Mouse (Mus musculus) midbrain, embryonic 14.5 days (tissue): Measurements from ENCODE around the gene Olfr1019. TPM values are rescaled to one million over a fixed set of nuclear protein-coding genes. Genes with fewer than 3 reads are reported as not detected.

Source experiments
- ATAC-seq: fragments of 200-750 bp; cut with Nextera tagmentation; 2 replicates; pipeline ENCODE4 v1.8.0; 2017; ENCODE audit warnings: moderate number of reproducible peaks, moderate library complexity; ENCODE audit not compliant: low FRiP score, low TSS enrichment
- DNase-seq: peaks from one replicate; pipeline ENCODE4 v3.0.0-alpha.2; 2015
- H3K27ac ChIP-seq: fragments of 300-500 bp; sonication (generic); replicated peaks from 2 replicates; pipeline ENCODE4 v1.5.1; 2014; ENCODE audit warnings: mild to moderate bottlenecking, low read depth, low read length, moderate library complexity
- H3K27me3 ChIP-seq: fragments of 300-500 bp; sonication (generic); 2 replicates; pipeline ENCODE4 v1.6.1; 2014; ENCODE audit warnings: low read length, control low read depth, mixed read lengths; ENCODE audit not compliant: control insufficient read depth, insufficient read depth
- H3K36me3 ChIP-seq: fragments of 300-500 bp; sonication (generic); 2 replicates; pipeline ENCODE4 v1.6.1; 2014; ENCODE audit warnings: low read length, control low read depth; ENCODE audit not compliant: control insufficient read depth, insufficient read depth
- H3K4me1 ChIP-seq: fragments of 300-500 bp; sonication (generic); 2 replicates; pipeline ENCODE4 v1.6.1; 2014; ENCODE audit warnings: mild to moderate bottlenecking, antibody characterized with exemption, low read length, control low read depth; ENCODE audit not compliant: control insufficient read depth, insufficient read depth
- H3K4me2 ChIP-seq: fragments of 300-500 bp; sonication (generic); 2 replicates; pipeline ENCODE4 v1.6.1; 2014; ENCODE audit warnings: mild to moderate bottlenecking, low read length, moderate library complexity
- H3K4me3 ChIP-seq: fragments of 300-500 bp; sonication (generic); replicated peaks from 2 replicates; pipeline ENCODE4 v1.5.1; 2014; ENCODE audit warnings: low read depth, low read length
- H3K9ac ChIP-seq: fragments of 300-500 bp; sonication (generic); replicated peaks from 2 replicates; pipeline ENCODE4 v1.6.1; 2014; ENCODE audit warnings: mild to moderate bottlenecking, low read length, moderate library complexity
- H3K9me3 ChIP-seq: fragments of 300-500 bp; sonication (generic); 2 replicates; pipeline ENCODE4 v1.6.1; 2016; ENCODE audit warnings: low read length, control low read depth, mixed read lengths; ENCODE audit not compliant: control insufficient read depth
- WGBS: fragments of 180-500 bp; shearing (Covaris S2); extraction: QIAGEN DNeasy Blood & Tissue Kit; methylation state at CpG from one replicate; pipeline ENCODE4 v1.1.7; 2014; 5-methylcytosine and 5-hydroxymethylcytosine counted together
- polyA plus RNA-seq: library from polyadenylated mRNA; unstranded; fragments of >200 nt; fragmentation: Nextera tagmentation; extraction: Ambion mirVana; gene quantifications from 2 replicates; pipeline ENCODE4 v1.2.1, GENCODE M21; 2014

Olfr1019 gene
- not detected in 2 replicates for polyA plus RNA-seq

DNA sequence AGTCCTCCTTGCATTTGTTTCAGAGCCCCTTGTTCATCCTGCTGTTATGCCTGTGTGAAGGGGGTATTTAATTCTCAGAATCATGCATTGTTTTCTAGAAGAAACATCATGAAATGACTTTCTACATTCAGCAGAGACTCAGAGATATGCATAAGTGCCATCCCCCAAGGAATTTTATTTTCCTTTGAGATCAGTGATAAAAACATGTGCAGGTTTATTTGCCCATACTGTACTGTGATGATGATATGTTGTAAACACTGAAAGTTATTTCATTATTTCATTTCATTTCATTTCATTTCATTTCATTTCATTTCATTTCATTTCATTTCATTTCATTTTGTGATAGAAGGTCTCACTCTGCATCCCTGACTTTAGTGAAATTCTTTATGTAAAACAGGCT lies at the start of gene Olfr1019:
Olfr1019 (minus strand) TSS at position 101 of the 400 bp plus-strand sequence.
- ATAC-seq (no peak), DNase-seq (no peak)
- no peak within 1 kb of the TSS for H3K4me2 ChIP-seq
- no peaks in the 10 kb centered on the region for H3K27me3 ChIP-seq
- no peak within 1 kb of the TSS for H3K9ac ChIP-seq
- no peaks in the 10 kb centered on the region for H3K36me3 ChIP-seq
- H3K4me1 ChIP-seq = no peaks in the 10 kb centered on the region
- H3K27ac ChIP-seq = no peak within 1 kb of the TSS
- H3K9me3 ChIP-seq = no peaks in the 10 kb centered on the region
- H3K4me3 ChIP-seq = no peak within 1 kb of the TSS

DNA sequence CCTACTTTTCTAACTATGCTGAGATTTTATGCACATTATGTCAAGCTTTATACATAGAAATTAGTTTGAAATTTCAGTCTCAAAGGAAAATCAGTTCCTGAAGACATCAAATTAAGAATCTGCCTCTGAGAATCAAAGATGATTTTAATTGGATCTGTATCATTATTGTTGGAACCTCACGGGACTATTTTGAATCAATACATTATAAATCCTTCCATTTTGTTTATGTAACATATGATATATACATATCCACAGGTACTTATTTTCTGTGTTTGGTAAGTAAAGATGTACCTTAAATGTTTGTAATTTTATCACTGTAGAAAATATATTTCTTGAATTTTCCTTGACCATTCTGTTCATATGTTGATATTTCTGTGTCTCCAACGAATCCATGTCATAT lies 40.1 kb upstream of the Olfr1019 start, which contains the start of gene Olfr1023:
Olfr1023 (plus strand) TSS at position 301 of the 400 bp plus-strand sequence.
- Histone ChIP-seq H3K9ac (no peak within 1 kb of the TSS), H3K4me3 (no peak within 1 kb of the TSS), H3K27ac (no peak within 1 kb of the TSS), H3K27me3 (no peaks in the 10 kb centered on the region), H3K9me3 (no peaks in the 10 kb centered on the region), H3K4me2 (no peak within 1 kb of the TSS), H3K36me3 (no peaks in the 10 kb centered on the region), H3K4me1 (no peaks in the 10 kb centered on the region)
- no peak for ATAC-seq
- 80% methylated on average over 2 of the region's 2 CpGs for WGBS
- no peak for DNase-seq

DNA sequence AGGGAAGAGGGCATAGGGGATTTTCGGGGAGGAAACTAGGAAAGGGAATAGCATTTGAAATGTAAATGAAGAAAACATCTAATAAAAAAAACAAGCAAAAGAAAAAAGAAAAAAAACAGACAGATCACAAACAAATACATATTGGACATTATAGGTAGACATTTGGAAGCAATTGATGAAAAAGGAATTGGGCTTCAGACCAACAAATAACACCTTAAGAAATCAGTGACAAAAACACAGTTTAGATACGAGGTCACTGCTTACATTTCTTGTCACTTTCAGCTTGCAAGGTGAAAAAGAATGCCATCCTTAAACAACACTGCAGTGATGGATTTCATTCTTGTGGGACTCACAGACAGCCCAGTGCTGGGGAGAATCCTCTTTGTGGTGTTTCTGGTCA lies 23.0 kb upstream of the Olfr1019 start, which contains the start of gene Olfr1022:
Olfr1022 (plus strand) TSS at position 301 of the 400 bp plus-strand sequence.
- H3K9ac ChIP-seq = no peak within 1 kb of the TSS
- ATAC-seq (no peak), DNase-seq (no peak)
- H3K36me3 ChIP-seq = no peaks in the 10 kb centered on the region
- 61% methylated on average over 2 of the region's 2 CpGs for WGBS
- no peak within 1 kb of the TSS for H3K27ac ChIP-seq
- no peaks in the 10 kb centered on the region for H3K4me1 ChIP-seq
- no peak within 1 kb of the TSS for H3K4me3 ChIP-seq
- no peak within 1 kb of the TSS for H3K4me2 ChIP-seq
- H3K27me3 ChIP-seq = no peaks in the 10 kb centered on the region
- no peaks in the 10 kb centered on the region for H3K9me3 ChIP-seq

DNA sequence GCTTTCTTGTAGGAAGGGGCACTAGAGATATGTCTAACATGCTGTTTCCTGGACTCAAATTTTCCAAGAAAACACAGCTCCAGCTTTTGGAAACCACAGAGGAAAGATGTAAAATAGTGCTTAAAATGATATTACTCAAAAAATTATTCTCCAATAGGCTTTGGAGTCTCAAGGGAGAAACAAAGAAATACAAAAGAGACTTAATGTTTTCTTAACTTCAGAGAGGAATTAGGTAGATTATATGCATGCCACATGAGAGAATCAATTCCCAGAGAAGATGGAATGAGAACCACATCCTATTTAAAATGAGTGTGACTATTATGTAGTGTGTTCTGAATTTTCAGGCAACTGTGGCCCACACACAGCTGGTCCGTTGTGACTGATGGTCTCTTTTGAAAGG lies 1.4 kb upstream of the Olfr1019 start, which contains the start of gene Olfr1020:
Olfr1020 (plus strand) TSS at position 301 of the 400 bp plus-strand sequence.
- H3K27ac ChIP-seq = no peak within 1 kb of the TSS
- H3K36me3 ChIP-seq = no peaks in the 10 kb centered on the region
- H3K4me3 ChIP-seq = no peak within 1 kb of the TSS
- DNase-seq = no peak
- 83% methylated on average over 1 of the region's 1 CpGs for WGBS
- no peak for ATAC-seq
- H3K9me3 ChIP-seq = no peaks in the 10 kb centered on the region
- H3K27me3 ChIP-seq = no peaks in the 10 kb centered on the region
- no peaks in the 10 kb centered on the region for H3K4me1 ChIP-seq
- no peak within 1 kb of the TSS for H3K9ac ChIP-seq
- H3K4me2 ChIP-seq = no peak within 1 kb of the TSS

DNA sequence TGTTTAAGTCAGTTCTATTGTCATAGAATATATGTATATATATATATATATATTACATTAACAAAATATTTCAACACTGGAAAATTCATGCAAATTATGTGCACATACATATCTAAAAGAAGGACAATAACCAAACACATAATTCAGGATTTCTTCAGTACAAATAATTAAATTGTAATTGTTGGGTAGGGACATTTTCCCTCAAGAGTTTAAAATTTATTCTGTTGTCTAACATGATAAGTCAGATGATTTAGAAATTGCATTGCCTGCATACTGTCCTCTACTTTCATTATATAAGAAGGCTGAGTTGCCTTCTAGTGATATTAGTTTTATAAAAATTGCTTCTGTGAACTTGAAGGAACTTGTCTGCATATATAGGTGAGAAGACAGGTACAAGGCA lies 27.1 kb downstream of the Olfr1019 start, which contains the start of gene Olfr1018:
Olfr1018 (plus strand) TSS at position 301 of the 400 bp plus-strand sequence.
- no peak within 1 kb of the TSS for H3K4me2 ChIP-seq
- DNase-seq (no peak), ATAC-seq (no peak)
- H3K27ac ChIP-seq = no peak within 1 kb of the TSS
- no peaks in the 10 kb centered on the region for H3K4me1 ChIP-seq
- no peaks in the 10 kb centered on the region for H3K9me3 ChIP-seq
- no peak within 1 kb of the TSS for H3K9ac ChIP-seq
- no peaks in the 10 kb centered on the region for H3K36me3 ChIP-seq
- H3K4me3 ChIP-seq = no peak within 1 kb of the TSS
- H3K27me3 ChIP-seq = no peaks in the 10 kb centered on the region

DNA sequence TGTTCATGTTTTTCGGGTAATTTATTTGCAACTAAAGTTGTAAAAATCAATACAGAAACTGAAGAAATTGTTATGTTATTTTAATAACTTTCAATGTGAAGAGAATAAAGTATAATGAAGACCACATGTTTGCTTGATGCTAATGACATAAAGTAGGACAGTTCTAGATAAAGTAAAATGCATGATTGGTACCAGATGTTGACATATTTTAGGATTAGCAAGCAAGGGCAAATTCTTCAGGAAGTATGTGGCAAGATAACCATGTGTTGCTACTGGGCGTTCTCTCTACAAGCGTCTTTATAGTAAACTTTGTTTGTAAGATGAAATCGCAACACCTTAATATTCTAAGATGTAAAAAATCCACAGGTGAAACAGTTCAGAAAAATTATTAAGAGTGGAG lies 40.8 kb downstream of the Olfr1019 start:
- no peak for ATAC-seq
- Histone ChIP-seq H3K4me3 (no peak overlapping the region), H3K27me3 (no peaks in the 10 kb centered on the region)

DNA sequence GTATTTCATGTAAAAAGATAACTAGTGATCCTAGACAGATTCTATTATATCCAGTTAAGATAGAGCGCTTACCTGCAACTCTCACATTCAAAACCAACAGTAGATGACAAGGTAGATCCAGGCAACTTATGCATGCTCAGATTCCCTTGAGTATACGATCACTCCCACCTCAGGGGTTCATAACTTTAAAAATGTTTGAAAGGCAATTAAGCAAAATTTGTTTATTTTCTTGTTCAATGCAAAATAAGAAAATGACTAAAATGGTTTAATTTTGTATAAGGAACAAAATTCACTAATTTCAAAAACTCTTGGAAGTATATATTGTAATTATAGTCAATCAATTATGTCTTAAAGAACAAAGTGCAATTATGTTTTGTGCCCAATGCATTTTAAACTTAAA lies 42.8 kb downstream of the Olfr1019 start, which contains the start of gene Olfr1016:
Olfr1016 (minus strand) TSS at position 101 of the 400 bp plus-strand sequence.
- DNase-seq = no peak
- 97% methylated on average over 2 of the region's 2 CpGs for WGBS
- no peaks in the 10 kb centered on the region for H3K36me3 ChIP-seq
- H3K4me2 ChIP-seq = no peak within 1 kb of the TSS
- no peak within 1 kb of the TSS for H3K27ac ChIP-seq
- no peak within 1 kb of the TSS for H3K9ac ChIP-seq
- H3K27me3 ChIP-seq = no peaks in the 10 kb centered on the region
- H3K4me1 ChIP-seq = no peaks in the 10 kb centered on the region
- no peaks in the 10 kb centered on the region for H3K9me3 ChIP-seq
- H3K4me3 ChIP-seq = no peak within 1 kb of the TSS
- ATAC-seq = no peak

More for the DNA sequence above, 40.8 kb downstream of the Olfr1019 start:
- Histone ChIP-seq H3K27ac (no peak overlapping the region), H3K9me3 (no peaks in the 10 kb centered on the region), H3K9ac (no peak overlapping the region), H3K4me2 (no peak overlapping the region), H3K36me3 (no peaks in the 10 kb centered on the region), H3K4me1 (no peaks in the 10 kb centered on the region)
- 97% methylated on average over 4 of the region's 4 CpGs for WGBS
- DNase-seq = no peak

DNA sequence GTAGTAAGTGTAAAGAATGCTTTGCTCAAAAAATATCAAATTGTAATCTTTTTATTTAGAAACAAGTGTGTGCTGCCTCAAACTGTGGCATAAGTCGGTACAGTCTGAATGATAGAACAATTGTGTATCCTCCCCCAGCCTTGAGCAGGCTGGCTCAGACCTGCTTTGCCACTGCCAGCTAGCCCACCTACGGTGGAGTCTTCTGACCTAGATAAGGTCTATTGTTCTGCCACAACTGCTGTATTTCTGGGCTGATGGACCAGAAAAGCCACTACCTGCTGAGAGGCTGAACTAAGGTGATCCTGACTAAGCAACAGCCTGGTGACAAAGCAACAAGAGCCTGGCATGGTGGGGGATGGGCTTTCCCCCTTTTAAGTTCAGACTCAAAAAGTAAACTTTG lies 53.0 kb downstream of the Olfr1019 start:
- Histone ChIP-seq H3K4me1 (no peaks in the 10 kb centered on the region), H3K4me2 (no peak overlapping the region), H3K27ac (no peak overlapping the region), H3K9me3 (no peaks in the 10 kb centered on the region), H3K4me3 (no peak overlapping the region), H3K36me3 (no peaks in the 10 kb centered on the region), H3K9ac (no peak overlapping the region), H3K27me3 (no peaks in the 10 kb centered on the region)
- DNase-seq = peak; percentile 0
- no peak for ATAC-seq
- WGBS = 11% methylated on average over 2 of the region's 2 CpGs
